Mouse (Mus musculus) liver, embryonic 11.5 days (tissue): ENCODE measurements around the gene Sytl3. TPM values are rescaled to one million over a fixed set of nuclear protein-coding genes. Genes with fewer than 3 reads are reported as not detected.
A peak's percentile ranks its signal among the peaks of the same experiment; 100 is the strongest.

Experiments
- ATAC-seq: fragments of 200-750 bp; cut with Nextera tagmentation; replicated peaks from 2 replicates; pipeline ENCODE4 v1.8.0; 2017; ENCODE audit warnings: moderate number of reproducible peaks, mild to moderate bottlenecking, moderate TSS enrichment, moderate library complexity; ENCODE audit not compliant: low FRiP score
- DNase-seq: peaks from one replicate; pipeline ENCODE4 v3.0.0-alpha.2; 2017; ENCODE audit warnings: low spot score
- H3K27ac ChIP-seq: fragments of 300-500 bp; sonication (generic); 2 replicates; pipeline ENCODE4 v1.5.1; 2014; ENCODE audit warnings: mild to moderate bottlenecking, low read depth, low read length, control low read depth
- H3K27me3 ChIP-seq: fragments of 300-500 bp; sonication (generic); replicated peaks from 2 replicates; pipeline ENCODE4 v1.6.1; 2014; ENCODE audit warnings: low read length, mixed read lengths; ENCODE audit not compliant: control insufficient read depth, insufficient read depth
- H3K36me3 ChIP-seq: fragments of 300-500 bp; sonication (generic); 2 replicates; pipeline ENCODE4 v1.6.1; 2014; ENCODE audit warnings: mild to moderate bottlenecking, low read length, moderate library complexity, mixed read lengths; ENCODE audit not compliant: control insufficient read depth, insufficient read depth
- H3K4me1 ChIP-seq: fragments of 300-500 bp; sonication (generic); replicated peaks from 2 replicates; pipeline ENCODE4 v1.6.1; 2014; ENCODE audit warnings: low read length, mixed read lengths; ENCODE audit not compliant: control insufficient read depth, insufficient read depth
- H3K4me2 ChIP-seq: fragments of 300-500 bp; sonication (generic); 2 replicates; pipeline ENCODE4 v1.6.1; 2014; ENCODE audit warnings: mild to moderate bottlenecking, control low read depth, moderate library complexity
- H3K4me3 ChIP-seq: fragments of 300-500 bp; sonication (generic); 2 replicates; pipeline ENCODE4 v1.5.1; 2014; ENCODE audit warnings: low read depth, low read length, control low read depth
- H3K9ac ChIP-seq: fragments of 300-500 bp; sonication (generic); 2 replicates; pipeline ENCODE4 v1.6.1; 2014; ENCODE audit warnings: low read depth, low read length, control low read depth
- H3K9me3 ChIP-seq: fragments of 300-500 bp; sonication (generic); 2 replicates; pipeline ENCODE4 v1.6.1; 2016; ENCODE audit warnings: low read length, inconsistent platforms, mixed read lengths; ENCODE audit not compliant: control insufficient read depth
- WGBS: fragments of 180-500 bp; shearing (Covaris S2); extraction: QIAGEN DNeasy Blood & Tissue Kit; methylation state at CpG from one replicate; pipeline ENCODE4 v1.1.7; 2014; 5-methylcytosine and 5-hydroxymethylcytosine counted together
- polyA plus RNA-seq: library from polyadenylated mRNA; unstranded; fragments of >200 nt; fragmentation: Nextera tagmentation; extraction: Ambion mirVana; gene quantifications from 2 replicates; pipeline ENCODE4 v1.2.1, GENCODE M21; 2014

The Sytl3 gene
- polyA plus RNA-seq, 1 experiment from 2014 or later: not detected

- Histone ChIP-seq H3K9ac (peak overlapping the region; percentile 96), H3K27ac (peak overlapping the region; percentile 96), H3K4me1 (peaks cover 33% of the 10 kb centered on the region), H3K4me3 (peak overlapping the region; percentile 89), H3K9me3 (no peaks in the 10 kb centered on the region), H3K4me2 (peak overlapping the region; percentile 82), H3K27me3 (no peaks in the 10 kb centered on the region), H3K36me3 (no peaks in the 10 kb centered on the region)
- under 1% methylated on average over 21 of the region's 21 CpGs for WGBS
- ATAC-seq (peak; percentile 56; the same call in 1 of the 2 replicates), DNase-seq (no peak)
These were observed 123.2 kb downstream of the Sytl3 start for GRCm38 (mm10) chr17:6782033-6782526.

GRCm38 (mm10) chr17:6782611-6783005 is 123.7 kb downstream of the Sytl3 start, which contains the start of gene Ezr:
Ezr (minus strand) TSS chr17:6782784.
- H3K36me3 ChIP-seq: no peaks in the 10 kb centered on the region
- H3K27me3 ChIP-seq: no peaks in the 10 kb centered on the region
- WGBS: under 1% methylated on average over 52 of the region's 52 CpGs
- H3K9me3 ChIP-seq: no peaks in the 10 kb centered on the region
- H3K9ac ChIP-seq: peak within 1 kb of the TSS; percentile 96
- ATAC-seq (peak; percentile 88), DNase-seq (peak; percentile 91)
- H3K27ac ChIP-seq: peak within 1 kb of the TSS; percentile 96
- peak within 1 kb of the TSS; percentile 82 for H3K4me2 ChIP-seq
- peak within 1 kb of the TSS; percentile 89 for H3K4me3 ChIP-seq
- H3K4me1 ChIP-seq: peaks cover 29% of the 10 kb centered on the region

- no peak for DNase-seq
- H3K36me3 ChIP-seq: no peaks in the 10 kb centered on the region
- peak; percentile 72 for ATAC-seq
These were observed 124.2 kb downstream of the Sytl3 start for GRCm38 (mm10) chr17:6783006-6783661.

GRCm38 (mm10) chr17:6783756-6784357 is 125.0 kb downstream of the Sytl3 start:
- peak overlapping the region; percentile 96; the same call in 1 of the 2 replicates for H3K27ac ChIP-seq
- peak overlapping the region; percentile 82 for H3K4me2 ChIP-seq
- peak overlapping the region; percentile 96 for H3K9ac ChIP-seq
- ATAC-seq (no peak), DNase-seq (no peak)
- peaks cover 24% of the 10 kb centered on the region for H3K4me1 ChIP-seq
- 53% methylated on average over 10 of the region's 10 CpGs for WGBS
- no peaks in the 10 kb centered on the region for H3K27me3 ChIP-seq
- no peaks in the 10 kb centered on the region for H3K36me3 ChIP-seq
- no peaks in the 10 kb centered on the region for H3K9me3 ChIP-seq
- peak overlapping the region; percentile 89 for H3K4me3 ChIP-seq

More at GRCm38 (mm10) chr17:6783006-6783661, 124.2 kb downstream of the Sytl3 start:
- no peaks in the 10 kb centered on the region for H3K9me3 ChIP-seq
- H3K4me3 ChIP-seq: peak overlapping the region; percentile 89
- H3K9ac ChIP-seq: peak overlapping the region; percentile 96
- peak overlapping the region; percentile 96 for H3K27ac ChIP-seq
- H3K27me3 ChIP-seq: no peaks in the 10 kb centered on the region
- H3K4me2 ChIP-seq: peak overlapping the region; percentile 82
- peaks cover 29% of the 10 kb centered on the region for H3K4me1 ChIP-seq
- under 1% methylated on average over 57 of the region's 58 CpGs for WGBS

DNA sequence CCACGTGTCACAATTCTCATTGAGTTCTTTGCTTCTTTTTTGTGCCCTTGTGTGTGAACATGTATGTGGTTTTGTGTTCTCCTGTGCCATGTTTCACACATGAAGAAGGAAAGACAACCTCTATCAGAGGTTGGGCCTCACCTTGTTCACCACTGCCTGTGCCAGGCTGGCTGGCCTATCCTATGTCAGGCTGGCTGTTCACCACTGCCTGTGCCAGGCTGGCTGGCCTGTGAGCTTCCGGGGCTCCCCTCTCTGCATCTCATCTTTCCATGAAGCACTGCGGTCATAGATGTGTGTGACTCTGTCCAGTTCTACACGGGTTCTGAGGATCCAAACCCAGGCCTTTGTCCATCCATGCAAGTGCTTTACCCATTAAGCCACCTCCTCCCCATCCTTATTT is 128.3 kb downstream of the Sytl3 start:
- no peaks in the 10 kb centered on the region for H3K4me1 ChIP-seq
- no peaks in the 10 kb centered on the region for H3K27me3 ChIP-seq
- WGBS: 82% methylated on average over 4 of the region's 4 CpGs
- DNase-seq: no peak
- H3K9ac ChIP-seq: no peak overlapping the region
- no peaks in the 10 kb centered on the region for H3K9me3 ChIP-seq
- H3K4me2 ChIP-seq: no peak overlapping the region
- no peak overlapping the region for H3K4me3 ChIP-seq
- no peaks in the 10 kb centered on the region for H3K36me3 ChIP-seq
- H3K27ac ChIP-seq: no peak overlapping the region
- no peak for ATAC-seq

Other genes starting within 250 kb of the Sytl3 start
- 327 and 369 TPM in 2 replicates for gene Dynlt1b, start 229.0 kb upstream of the Sytl3 start, polyA plus RNA-seq
- 16.7 and 20.2 TPM in 2 replicates for gene Dynlt1c, start 57.4 kb upstream of the Sytl3 start, polyA plus RNA-seq
- gene Dynlt1f, start 3.2 kb upstream of the Sytl3 start, polyA plus RNA-seq: 182 and 183 TPM in 2 replicates
- gene Ezr, start 123.7 kb downstream of the Sytl3 start, polyA plus RNA-seq: 96.2 and 97.3 TPM in 2 replicates